Mouse (Mus musculus) cerebellum, postnatal 10 days (tissue): ENCODE data around the gene Sdk2.
A peak's percentile ranks its signal among the peaks of the same experiment; 100 is the strongest.

Source experiments
- DNase-seq, 2 experiments: peaks; one replicate each; pipeline ENCODE4 v3.0.0; 2021; ENCODE audit warnings: mixed read lengths in 2 of 2

Sdk2 gene

GRCm38 (mm10) chr11:113985826-113986416, 80.9 kb downstream of the Sdk2 start:
- no peak for DNase-seq

- DNase-seq: peak; percentile 85 to 90
Measured at GRCm38 (mm10) chr11:113981732-113982503, 84.9 kb downstream of the Sdk2 start.

- DNase-seq: peak; percentile 54 to 68
Measured at GRCm38 (mm10) chr11:113981088-113981487, 85.8 kb downstream of the Sdk2 start.

- no peak for DNase-seq
Measured at GRCm38 (mm10) chr11:113978318-113978717, 88.5 kb downstream of the Sdk2 start.

- DNase-seq: peak; percentile 49 to 52
Measured at GRCm38 (mm10) chr11:113975667-113975970, 91.2 kb downstream of the Sdk2 start.

GRCm38 (mm10) chr11:113974876-113975666, 91.8 kb downstream of the Sdk2 start:
- peak; percentile 84 to 86 for DNase-seq

GRCm38 (mm10) chr11:113972517-113972872, 94.4 kb downstream of the Sdk2 start:
- peak; percentile 70 to 73 for DNase-seq

GRCm38 (mm10) chr11:113971609-113972516, 95.0 kb downstream of the Sdk2 start:
- peak; percentile 73 to 81 for DNase-seq

- DNase-seq: peak; percentile 68 to 75
Measured at GRCm38 (mm10) chr11:113970026-113970425, 96.8 kb downstream of the Sdk2 start.

- no peak for DNase-seq
Measured at GRCm38 (mm10) chr11:113965214-113965613, 101.6 kb downstream of the Sdk2 start.

GRCm38 (mm10) chr11:113962751-113963150, 104.1 kb downstream of the Sdk2 start:
- DNase-seq: peak in 1 of 2 experiments; percentile 44

GRCm38 (mm10) chr11:113951616-113951988, 115.2 kb downstream of the Sdk2 start:
- DNase-seq: peak; percentile 73 to 83

- peak; percentile 71 to 82 for DNase-seq
Measured at GRCm38 (mm10) chr11:113950904-113951615, 115.8 kb downstream of the Sdk2 start.

GRCm38 (mm10) chr11:113948676-113949075, 118.2 kb downstream of the Sdk2 start:
- DNase-seq: no peak

- DNase-seq: no peak
Measured at GRCm38 (mm10) chr11:113942101-113942735, 124.6 kb downstream of the Sdk2 start.

- no peak for DNase-seq
Measured at GRCm38 (mm10) chr11:113933678-113934077, 133.2 kb downstream of the Sdk2 start.

GRCm38 (mm10) chr11:113932909-113933308, 133.9 kb downstream of the Sdk2 start:
- no peak for DNase-seq

GRCm38 (mm10) chr11:113931701-113932100, 135.1 kb downstream of the Sdk2 start:
- no peak for DNase-seq

GRCm38 (mm10) chr11:113930112-113930511, 136.7 kb downstream of the Sdk2 start:
- peak in 1 of 2 experiments; percentile 36 for DNase-seq

- DNase-seq: peak; percentile 49 to 60
Measured at GRCm38 (mm10) chr11:113928831-113929230, 138.0 kb downstream of the Sdk2 start.

GRCm38 (mm10) chr11:113928291-113928690, 138.6 kb downstream of the Sdk2 start:
- peak in 1 of 2 experiments; percentile 33 for DNase-seq
